7 mouse cellular contexts compared by ENCODE assay signal in the genomic region with DNA sequence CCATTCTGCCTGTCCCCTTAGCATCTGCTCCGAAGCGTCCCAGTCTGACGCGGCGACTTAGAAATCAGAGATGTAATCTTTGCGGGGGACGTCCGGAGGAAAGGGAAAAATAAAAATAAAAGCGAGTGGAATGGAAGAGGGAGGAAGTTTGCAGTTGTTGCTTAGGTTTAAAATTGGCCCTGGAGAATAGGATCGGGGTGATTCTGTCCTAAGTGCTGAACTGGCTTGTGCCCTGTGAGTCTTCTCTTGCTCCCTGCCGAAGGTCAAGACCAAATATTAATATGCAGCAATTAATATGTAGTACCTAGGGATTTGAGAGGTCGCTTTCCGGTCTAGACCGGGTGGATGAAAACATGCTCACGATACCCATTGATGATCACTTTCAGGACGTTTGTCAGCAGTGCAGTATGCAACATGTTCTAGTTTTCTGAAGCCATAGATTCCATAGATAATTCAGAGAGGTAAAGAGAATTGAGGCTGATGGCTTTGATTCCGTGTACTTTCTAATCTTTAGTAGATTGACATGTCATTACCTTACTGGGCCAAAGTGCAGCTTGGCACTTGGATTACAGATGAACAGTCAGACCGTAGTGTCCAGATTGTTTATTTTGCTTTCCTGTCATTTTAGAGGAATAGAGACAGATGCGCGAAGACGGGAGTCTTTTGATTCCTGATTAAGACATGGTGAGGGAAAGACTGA. TPM values are rescaled to one million over a fixed set of nuclear protein-coding genes. Genes with fewer than 3 reads are reported as not detected.
DNase-seq lines count a peak whose midpoint lies in the region; ATAC-seq and TF ChIP-seq lines count a peak whose summit lies in the region.

No protein-coding gene starts in this region.

- TF ChIP-seq CTCF in embryonic fibroblast, embryonic 13.5 days (IDR thresholded peaks at IDR 0.05; ENCODE audit: borderline replicate concordance, insufficient read depth, low read length) = no peak
- TF ChIP-seq CTCF in midbrain, postnatal 0 days (IDR thresholded peaks at IDR 0.05) = no peak

- no peak for TF ChIP-seq POLR2A in embryonic fibroblast, embryonic 13.5 days (IDR thresholded peaks at IDR 0.05; ENCODE audit: low read depth, low read length)

- peak overlapping the region; percentile 97 for H3K4me3 ChIP-seq in embryonic fibroblast, embryonic 13.5 days (ENCODE audit: insufficient read depth, low read length)
- H3K4me3 ChIP-seq in intestine, embryonic 14.5 days (ENCODE audit: low read depth, low read length) = peak overlapping the region; percentile 86
- peak overlapping the region; percentile 64 for H3K4me3 ChIP-seq in midbrain, postnatal 0 days (ENCODE audit: low read depth, low read length)

- ATAC-seq in intestine, embryonic 14.5 days (replicated peaks; ENCODE audit: low FRiP score, low TSS enrichment, low read depth) = peak; percentile 14
- peak; percentile 22; the same call in 1 of the 2 replicates for ATAC-seq in midbrain, postnatal 0 days (ENCODE audit: low FRiP score)

- H3K36me3 ChIP-seq in intestine, embryonic 14.5 days (ENCODE audit: control insufficient read depth, insufficient read depth, low read length) = no peaks in the 10 kb centered on the region
- H3K36me3 ChIP-seq in midbrain, postnatal 0 days (ENCODE audit: insufficient read depth, low read length) = no peaks in the 10 kb centered on the region

- no peaks in the 10 kb centered on the region for H3K27me3 ChIP-seq in intestine, embryonic 14.5 days (replicated peaks; ENCODE audit: control insufficient read depth, insufficient read depth, low read length)
- H3K27me3 ChIP-seq in midbrain, postnatal 0 days (ENCODE audit: insufficient read depth, low read length) = no peaks in the 10 kb centered on the region

- peak overlapping the region; percentile 24; the same call in 1 of the 2 replicates for H3K27ac ChIP-seq in embryonic fibroblast, embryonic 13.5 days (ENCODE audit: insufficient read depth, low read length)
- H3K27ac ChIP-seq in intestine, embryonic 14.5 days (ENCODE audit: low read depth) = peak overlapping the region; percentile 84
- peak overlapping the region; percentile 76 for H3K27ac ChIP-seq in midbrain, postnatal 0 days (ENCODE audit: low read depth, low read length)

- H3K4me1 ChIP-seq in embryonic fibroblast, embryonic 13.5 days (ENCODE audit: control insufficient read depth, insufficient read depth, low read length) = peaks cover 3% of the 10 kb centered on the region; the same call in 1 of the 2 replicates
- H3K4me1 ChIP-seq in intestine, embryonic 14.5 days (replicated peaks; ENCODE audit: control insufficient read depth, insufficient read depth, low read length) = peaks cover 18% of the 10 kb centered on the region
- H3K4me1 ChIP-seq in midbrain, postnatal 0 days (ENCODE audit: insufficient read depth, low read length) = no peaks in the 10 kb centered on the region

- H3K9ac ChIP-seq in intestine, embryonic 14.5 days (ENCODE audit: low read length) = peak overlapping the region; percentile 80
- H3K9ac ChIP-seq in midbrain, postnatal 0 days (replicated peaks; ENCODE audit: low read length, poor library complexity, severe bottlenecking) = peak overlapping the region; percentile 82

- DNase-seq in right cerebral cortex, postnatal 25 days = peak; percentile 9
- no peak for DNase-seq in right cerebral cortex, postnatal 4 days
- no peak for DNase-seq in intestine, embryonic 14.5 days (ENCODE audit: low spot score)
- no peak for DNase-seq in midbrain, postnatal 0 days (ENCODE audit: low spot score)
- no peak for DNase-seq in adrenal gland, postnatal 10 days
- no peak for DNase-seq in thymus, postnatal 10 days (ENCODE audit: low spot score in 2 of 2)

- no peaks in the 10 kb centered on the region for H3K9me3 ChIP-seq in intestine, embryonic 14.5 days (ENCODE audit: control insufficient read depth, low read length)
- H3K9me3 ChIP-seq in midbrain, postnatal 0 days (ENCODE audit: low read length) = no peaks in the 10 kb centered on the region

- H3K4me2 ChIP-seq in intestine, embryonic 14.5 days (ENCODE audit: low read length) = peak overlapping the region; percentile 56
- peak overlapping the region; percentile 62 for H3K4me2 ChIP-seq in midbrain, postnatal 0 days (ENCODE audit: low read depth, low read length, poor library complexity, severe bottlenecking)

- WGBS in intestine, embryonic 14.5 days = 5% methylated on average over 21 of the region's 21 CpGs
- WGBS in midbrain, postnatal 0 days = 3% methylated on average over 21 of the region's 21 CpGs

RNA-seq across cellular contexts. Expression of a gene that starts 0.7 kb away (rescaled TPM):
- polyA plus RNA-seq in embryonic fibroblast, embryonic 13.5 days (2011; ENCODE audit: insufficient read length, low read depth, missing spikeins) = 23.0 and 28.9 TPM in 2 replicates
- polyA plus RNA-seq in intestine, embryonic 14.5 days (2014; fragmentation: Nextera tagmentation; extraction: Ambion mirVana) = 25.0 and 28.7 TPM in 2 replicates
- total RNA-seq in midbrain, postnatal 0 days (2014; rRNA removed) = 15.6 and 27.1 TPM in 2 replicates
- 11.2 and 13.7 TPM in 2 replicates for polyA plus RNA-seq in midbrain, postnatal 0 days (2015; fragmentation: Nextera tagmentation; extraction: Ambion mirVana)
- 10 to 100 TPM; 22.7 to 28.3 TPM for total RNA-seq in adrenal gland, postnatal 10 days (2021)

RNA-seq across cellular contexts. Expression of a gene that starts 25.2 kb away (rescaled TPM):
- polyA plus RNA-seq in embryonic fibroblast, embryonic 13.5 days (2011; ENCODE audit: insufficient read length, low read depth, missing spikeins) = 0.13 and 0.81 TPM in 2 replicates
- 0.91 and 1.0 TPM in 2 replicates for polyA plus RNA-seq in intestine, embryonic 14.5 days (2014; fragmentation: Nextera tagmentation; extraction: Ambion mirVana)
- 6.8 and 13.2 TPM in 2 replicates for total RNA-seq in midbrain, postnatal 0 days (2014; rRNA removed)
- polyA plus RNA-seq in midbrain, postnatal 0 days (2015; fragmentation: Nextera tagmentation; extraction: Ambion mirVana) = 2.7 and 3.9 TPM in 2 replicates
- total RNA-seq in adrenal gland, postnatal 10 days (2021) = 1 to 10 TPM; 1.6 to 2.3 TPM

RNA-seq across cellular contexts. Expression of a gene that starts 52.6 kb away (rescaled TPM):
- polyA plus RNA-seq in embryonic fibroblast, embryonic 13.5 days (2011; ENCODE audit: insufficient read length, low read depth, missing spikeins) = 4.8 and 6.6 TPM in 2 replicates
- 16.1 and 18.1 TPM in 2 replicates for polyA plus RNA-seq in intestine, embryonic 14.5 days (2014; fragmentation: Nextera tagmentation; extraction: Ambion mirVana)
- 3.0 and 9.6 TPM in 2 replicates for total RNA-seq in midbrain, postnatal 0 days (2014; rRNA removed)
- 3.2 and 3.9 TPM in 2 replicates for polyA plus RNA-seq in midbrain, postnatal 0 days (2015; fragmentation: Nextera tagmentation; extraction: Ambion mirVana)
- 1 to 10 TPM; 5.0 to 6.9 TPM for total RNA-seq in adrenal gland, postnatal 10 days (2021)

RNA-seq across cellular contexts. Expression of a gene that starts 52.9 kb away (rescaled TPM):
- polyA plus RNA-seq in embryonic fibroblast, embryonic 13.5 days (2011; ENCODE audit: insufficient read length, low read depth, missing spikeins) = 3.0 and 3.2 TPM in 2 replicates
- 7.3 and 9.4 TPM in 2 replicates for polyA plus RNA-seq in intestine, embryonic 14.5 days (2014; fragmentation: Nextera tagmentation; extraction: Ambion mirVana)
- total RNA-seq in midbrain, postnatal 0 days (2014; rRNA removed) = 35.1 and 36.0 TPM in 2 replicates
- polyA plus RNA-seq in midbrain, postnatal 0 days (2015; fragmentation: Nextera tagmentation; extraction: Ambion mirVana) = 63.9 and 67.0 TPM in 2 replicates
- 10 to 100 TPM in 1 of 2 experiments, 1 to 10 TPM in 1; 7.0 to 12.4 TPM for total RNA-seq in adrenal gland, postnatal 10 days (2021)

Comparison
In these comparisons a context has a peak if more than half of its experiments do, and no peak if none do; other contexts are left out.
1. H3K27ac ChIP-seq: peak in every context shown above with its lines; median percentile 84 in intestine, embryonic 14.5 days; 76 in midbrain, postnatal 0 days; 24 in embryonic fibroblast, embryonic 13.5 days.